Mouse (Mus musculus): ENCODE measurements around the gene Tnip1. TPM values are rescaled to one million over a fixed set of nuclear protein-coding genes. Genes with fewer than 3 reads are reported as not detected.

Tnip1 gene
- total and polyA plus RNA-seq, 3 experiments = 36.1 to 137 (median 67.8) TPM

DNA sequence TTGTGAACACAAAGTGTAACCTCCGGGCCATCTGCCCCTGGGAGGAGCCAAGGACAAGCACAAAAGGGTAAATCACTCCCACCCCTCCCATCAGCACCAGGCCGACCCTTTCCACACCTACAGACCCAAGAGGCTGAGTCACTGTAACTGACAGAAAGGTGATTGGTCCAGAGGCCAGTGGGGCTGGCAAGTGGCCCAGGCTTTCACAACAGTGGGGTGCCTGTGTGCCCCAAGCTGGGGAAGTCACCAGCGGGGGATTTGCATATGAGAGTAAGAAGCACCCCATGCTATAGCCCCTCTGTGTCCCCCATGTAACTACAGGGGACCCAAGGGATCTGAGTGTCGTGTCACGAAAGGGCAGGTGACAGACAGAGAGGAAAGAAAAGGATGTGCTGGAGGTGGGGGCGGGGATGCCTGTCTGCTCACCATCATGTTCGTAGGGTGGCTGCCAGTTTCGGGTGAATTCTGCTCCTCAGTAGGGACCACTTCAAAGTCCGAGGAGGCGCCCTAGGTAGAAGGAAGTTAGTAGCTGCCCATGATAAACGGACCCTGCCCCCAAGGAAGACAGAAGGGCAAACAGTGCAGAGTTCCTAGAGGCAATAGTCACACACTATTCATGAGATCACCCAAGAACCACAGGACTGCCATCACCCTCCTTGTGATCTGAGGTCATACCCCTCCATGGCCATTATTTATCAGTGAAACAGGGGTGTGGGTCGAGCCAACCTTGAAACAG is 26.5 kb downstream of the Tnip1 start:
- H3K4me1 ChIP-seq (ENCODE audit: control insufficient read depth in 1 of 2, insufficient read depth in 2 of 2) = peaks cover 18 to 57% of the 10 kb centered on the region in 2 experiments
- DNase-seq (ENCODE audit: extremely low read depth) = peak; percentile 56
- dilution Hi-C loops (cut with MboI; ENCODE audit: extremely low pct_ligation_motif_present, extremely low pct_unique_long_range_greater_than_20kb, low sequenced_read_pairs) = no loop called here
- no peak overlapping the region for H3K9ac ChIP-seq (ENCODE audit: insufficient read depth, low read depth)
- no peak overlapping the region for H3K4me3 ChIP-seq (replicated peaks in 1 of 3; ENCODE audit: low read depth in 2 of 3, low read length in 2 of 3, poor library complexity in 1 of 3)
- H3K27me3 ChIP-seq (replicated peaks) = no peaks in the 10 kb centered on the region
- H3K27ac ChIP-seq (ENCODE audit: insufficient read depth, low read depth) = peak overlapping the region; percentile 8; the same call in 1 of the 2 replicates
- in situ Hi-C loops (cut with MboI; ENCODE audit: low pct_ligation_motif_present, low pct_unique_long_range_greater_than_20kb, low sequenced_read_pairs) = no loop called here
- TF ChIP-seq CHD2 (IDR thresholded peaks at IDR 0.05; ENCODE audit: low read length) = peak; percentile 18; the same call in 1 of the 2 replicates
- TF ChIP-seq BHLHE40 (IDR thresholded peaks at IDR 0.05; ENCODE audit: low read depth, low read length) = 0 out of 2 replicates have a peak, but pooled peaks have one; percentile 47
- TF ChIP-seq ZC3H11A (IDR thresholded peaks at IDR 0.05; ENCODE audit: low read depth, low read length) = no peak
- no peak for TF ChIP-seq POLR2AphosphoS2 (IDR thresholded peaks at IDR 0.05; ENCODE audit: low read depth, low read length)
- peak; percentile 25; the same call in 1 of the 2 replicates for TF ChIP-seq ETS1 (conservative IDR thresholded peaks at IDR 0.05; ENCODE audit: low read depth, low read length)
- no peak for TF ChIP-seq ZKSCAN1 (IDR thresholded peaks at IDR 0.05; ENCODE audit: borderline replicate concordance, low read depth, low read length)
- no peak for TF ChIP-seq ZMIZ1 (IDR thresholded peaks at IDR 0.05; ENCODE audit: low read depth, low read length)
- no peak for TF ChIP-seq USF1 (IDR thresholded peaks at IDR 0.05; ENCODE audit: low read depth, low read length)
- peaks cover 86 to 97% of the 10 kb centered on the region in 2 experiments for H3K36me3 ChIP-seq (replicated peaks in 1 of 2; ENCODE audit: control insufficient read depth in 1 of 2, insufficient read depth in 1 of 2, low read length in 1 of 2)
- H3K79me2 ChIP-seq (replicated peaks; ENCODE audit: control insufficient read depth, extremely low read depth, insufficient read depth, poor library complexity, severe bottlenecking) = peaks cover 7% of the 10 kb centered on the region
- H3K4me2 ChIP-seq (ENCODE audit: insufficient read depth, low read depth, poor library complexity, severe bottlenecking) = no peak overlapping the region
- no peaks in the 10 kb centered on the region for H3K9me3 ChIP-seq (replicated peaks; ENCODE audit: low read length)

DNA sequence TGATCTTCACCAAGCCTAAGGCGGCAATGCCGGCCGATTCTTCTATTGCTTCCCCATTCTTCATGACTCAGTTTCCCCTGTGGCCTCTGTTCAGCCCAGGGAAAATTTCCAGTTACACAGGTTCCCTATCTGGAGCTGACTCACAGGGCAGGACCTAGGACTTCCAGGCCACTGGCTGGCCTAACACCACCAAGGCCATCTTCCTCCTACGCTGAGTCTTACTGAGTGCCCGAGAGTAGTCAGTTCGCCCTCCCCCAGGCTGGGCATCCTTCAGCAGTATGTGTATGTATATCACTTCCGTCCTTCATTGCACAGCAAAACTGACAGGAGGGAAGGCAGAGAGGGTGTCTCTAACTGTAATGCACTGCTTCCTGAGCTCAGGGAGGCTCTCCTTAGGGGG is 28.5 kb downstream of the Tnip1 start:
- dilution Hi-C loops (cut with MboI; ENCODE audit: extremely low pct_ligation_motif_present, extremely low pct_unique_long_range_greater_than_20kb, low sequenced_read_pairs) = no loop called here

GRCm38 (mm10) chr11:54932540-54932939 is 30.2 kb downstream of the Tnip1 start:
- no peak for DNase-seq (ENCODE audit: extremely low read depth)
- H3K9me3 ChIP-seq (replicated peaks; ENCODE audit: low read length) = no peaks in the 10 kb centered on the region
- TF ChIP-seq TCF12 (IDR thresholded peaks at IDR 0.05; ENCODE audit: low read depth, low read length) = no peak
- TF ChIP-seq MXI1 (IDR thresholded peaks at IDR 0.05; ENCODE audit: low read depth, low read length) = no peak
- no peak for TF ChIP-seq TBP (conservative IDR thresholded peaks at IDR 0.05; ENCODE audit: low read depth, low read length)
- TF ChIP-seq ZMIZ1 (IDR thresholded peaks at IDR 0.05; ENCODE audit: low read depth, low read length) = no peak
- no peak for TF ChIP-seq EP300 (IDR thresholded peaks at IDR 0.05; ENCODE audit: low read length)
- H3K27ac ChIP-seq (ENCODE audit: insufficient read depth, low read depth) = no peak overlapping the region
- no peaks in the 10 kb centered on the region for H3K79me2 ChIP-seq (replicated peaks; ENCODE audit: control insufficient read depth, extremely low read depth, insufficient read depth, poor library complexity, severe bottlenecking)
- H3K9ac ChIP-seq (ENCODE audit: insufficient read depth, low read depth) = no peak overlapping the region
- H3K4me2 ChIP-seq (ENCODE audit: insufficient read depth, low read depth, poor library complexity, severe bottlenecking) = no peak overlapping the region
- peaks cover 16 to 40% of the 10 kb centered on the region in 2 experiments for H3K4me1 ChIP-seq (ENCODE audit: control insufficient read depth in 1 of 2, insufficient read depth in 2 of 2)
- peaks cover 88 to 98% of the 10 kb centered on the region in 2 experiments for H3K36me3 ChIP-seq (replicated peaks in 1 of 2; ENCODE audit: control insufficient read depth in 1 of 2, insufficient read depth in 1 of 2, low read length in 1 of 2)
- dilution Hi-C loops (cut with MboI; ENCODE audit: extremely low pct_ligation_motif_present, extremely low pct_unique_long_range_greater_than_20kb, low sequenced_read_pairs) (no loop called here), in situ Hi-C loops (cut with MboI; ENCODE audit: low pct_ligation_motif_present, low pct_unique_long_range_greater_than_20kb, low sequenced_read_pairs) (loop anchor here (5.0 kb wide), 1 partner anchor 50 kb away; no protein-coding TSS in a partner anchor)
- no peaks in the 10 kb centered on the region for H3K27me3 ChIP-seq (replicated peaks)
- H3K4me3 ChIP-seq (replicated peaks in 1 of 3; ENCODE audit: low read depth in 2 of 3, low read length in 2 of 3, poor library complexity in 1 of 3) = no peak overlapping the region

More for the DNA sequence above, 28.5 kb downstream of the Tnip1 start:
- Histone ChIP-seq H3K9me3 (replicated peaks; ENCODE audit: low read length) (no peaks in the 10 kb centered on the region), H3K27ac (ENCODE audit: insufficient read depth, low read depth) (no peak overlapping the region; the same call in 1 of the 2 replicates), H3K4me2 (ENCODE audit: insufficient read depth, low read depth, poor library complexity, severe bottlenecking) (no peak overlapping the region), H3K4me3 (replicated peaks in 1 of 3; ENCODE audit: low read depth in 2 of 3, low read length in 2 of 3, poor library complexity in 1 of 3) (no peak overlapping the region), H3K4me1 (ENCODE audit: control insufficient read depth in 1 of 2, insufficient read depth in 2 of 2) (peaks cover 18 to 53% of the 10 kb centered on the region in 2 experiments), H3K27me3 (replicated peaks) (no peaks in the 10 kb centered on the region), H3K36me3 (replicated peaks in 1 of 2; ENCODE audit: control insufficient read depth in 1 of 2, insufficient read depth in 1 of 2, low read length in 1 of 2) (peaks cover 85 to 97% of the 10 kb centered on the region in 2 experiments), H3K9ac (ENCODE audit: insufficient read depth, low read depth) (no peak overlapping the region), H3K79me2 (replicated peaks; ENCODE audit: control insufficient read depth, extremely low read depth, insufficient read depth, poor library complexity, severe bottlenecking) (no peaks in the 10 kb centered on the region)
- in situ Hi-C loops (cut with MboI; ENCODE audit: low pct_ligation_motif_present, low pct_unique_long_range_greater_than_20kb, low sequenced_read_pairs) = loop anchor here (5.0 kb wide), 1 partner anchor 48 kb away; no protein-coding TSS in a partner anchor
- no peak for TF ChIP-seq MXI1 (IDR thresholded peaks at IDR 0.05; ENCODE audit: low read depth, low read length)
- TF ChIP-seq USF2 (conservative IDR thresholded peaks at IDR 0.05; ENCODE audit: low read depth, low read length) = no peak
- TF ChIP-seq POLR2A (IDR thresholded peaks at IDR 0.05; ENCODE audit: low read depth, low read length) = no peak
- TF ChIP-seq MAZ (IDR thresholded peaks at IDR 0.05; ENCODE audit: low read depth, low read length) = no peak
- no peak for TF ChIP-seq ZMIZ1 (IDR thresholded peaks at IDR 0.05; ENCODE audit: low read depth, low read length)
- no peak for DNase-seq (ENCODE audit: extremely low read depth)
